Mouse (Mus musculus): ENCODE measurements around the gene Chd9.

The Chd9 gene

GRCm38 (mm10) chr8:91088452-91088851 is 260.3 kb downstream of the Chd9 start:
- DNase-seq (ENCODE audit: low spot score) = no peak

GRCm38 (mm10) chr8:91089601-91090000 is 261.4 kb downstream of the Chd9 start:
- no peak for DNase-seq (ENCODE audit: low spot score)

- no peak for DNase-seq (ENCODE audit: low spot score)
These were observed 266.0 kb downstream of the Chd9 start for GRCm38 (mm10) chr8:91094135-91094534.

- DNase-seq (ENCODE audit: low spot score) = no peak
These were observed 270.0 kb downstream of the Chd9 start for GRCm38 (mm10) chr8:91098106-91098505.

All from ovary, postnatal 36 days (tissue).